Mouse (Mus musculus): Measurements from ENCODE around the gene Tpd52l1. TPM values are rescaled to one million over a fixed set of nuclear protein-coding genes. Genes with fewer than 3 reads are reported as not detected.

Gene Tpd52l1
- polyA plus RNA-seq, 1 experiment from 2014 or later = 51.1 TPM

GRCm38 (mm10) chr10:31352845-31353427, 92.8 kb downstream of the Tpd52l1 start:
- H3K27me3 ChIP-seq (ENCODE audit: control insufficient read depth, insufficient read depth, low read length) = no peaks in the 10 kb centered on the region
- 59% methylated on average over 1 of the region's 1 CpGs for WGBS
- H3K9ac ChIP-seq = no peak overlapping the region
- no peaks in the 10 kb centered on the region for H3K36me3 ChIP-seq (replicated peaks; ENCODE audit: control insufficient read depth, insufficient read depth)
- ATAC-seq (ENCODE audit: low FRiP score) = peak; percentile 63; the same call in 1 of the 2 replicates
- no peaks in the 10 kb centered on the region for H3K9me3 ChIP-seq (ENCODE audit: control insufficient read depth, low read length)
- no peak overlapping the region for H3K4me3 ChIP-seq (replicated peaks; ENCODE audit: low read length)
- peak; percentile 39 for DNase-seq (ENCODE audit: low spot score)
- no peaks in the 10 kb centered on the region for H3K4me1 ChIP-seq (replicated peaks; ENCODE audit: control insufficient read depth, insufficient read depth, low read length)
- H3K4me2 ChIP-seq (replicated peaks) = no peak overlapping the region
- no peak overlapping the region for H3K27ac ChIP-seq

GRCm38 (mm10) chr10:31351056-31351455, 94.7 kb downstream of the Tpd52l1 start:
- Histone ChIP-seq H3K27me3 (ENCODE audit: control insufficient read depth, insufficient read depth, low read length) (no peaks in the 10 kb centered on the region), H3K9me3 (ENCODE audit: control insufficient read depth, low read length) (no peaks in the 10 kb centered on the region), H3K4me2 (replicated peaks) (no peak overlapping the region), H3K4me3 (replicated peaks; ENCODE audit: low read length) (no peak overlapping the region), H3K27ac (no peak overlapping the region), H3K9ac (no peak overlapping the region), H3K4me1 (replicated peaks; ENCODE audit: control insufficient read depth, insufficient read depth, low read length) (no peaks in the 10 kb centered on the region), H3K36me3 (replicated peaks; ENCODE audit: control insufficient read depth, insufficient read depth) (no peaks in the 10 kb centered on the region)
- peak; percentile 10 for DNase-seq (ENCODE audit: low spot score)
- no peak for ATAC-seq (ENCODE audit: low FRiP score)
- WGBS = 90% methylated on average over 2 of the region's 2 CpGs

DNA sequence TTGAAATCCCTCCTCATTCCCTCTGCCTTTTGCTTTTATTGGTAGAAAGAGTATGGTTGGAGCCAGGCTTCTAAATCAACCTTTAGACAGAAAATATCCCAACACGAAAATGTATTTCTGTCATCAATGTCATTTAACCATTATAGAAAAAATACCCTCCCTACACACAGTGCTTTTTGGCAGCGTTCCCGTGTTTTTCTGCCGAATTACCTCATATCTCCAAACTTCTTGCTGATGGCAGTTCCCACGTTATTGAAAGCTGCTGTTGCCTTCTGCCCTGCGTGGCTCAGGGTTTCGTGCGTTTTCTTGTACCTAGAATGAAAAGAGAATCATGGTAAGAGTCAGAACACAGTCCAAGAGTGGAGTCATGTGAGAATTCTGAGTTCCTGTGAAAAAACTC, 99.4 kb downstream of the Tpd52l1 start:
- DNase-seq (ENCODE audit: low spot score) (no peak), ATAC-seq (ENCODE audit: low FRiP score) (no peak)
- Histone ChIP-seq H3K9me3 (ENCODE audit: control insufficient read depth, low read length) (no peaks in the 10 kb centered on the region), H3K4me3 (replicated peaks; ENCODE audit: low read length) (no peak overlapping the region), H3K36me3 (replicated peaks; ENCODE audit: control insufficient read depth, insufficient read depth) (no peaks in the 10 kb centered on the region), H3K4me1 (replicated peaks; ENCODE audit: control insufficient read depth, insufficient read depth, low read length) (no peaks in the 10 kb centered on the region), H3K27me3 (ENCODE audit: control insufficient read depth, insufficient read depth, low read length) (no peaks in the 10 kb centered on the region), H3K4me2 (replicated peaks) (no peak overlapping the region), H3K9ac (no peak overlapping the region), H3K27ac (no peak overlapping the region)
- WGBS = 91% methylated on average over 8 of the region's 8 CpGs

DNA sequence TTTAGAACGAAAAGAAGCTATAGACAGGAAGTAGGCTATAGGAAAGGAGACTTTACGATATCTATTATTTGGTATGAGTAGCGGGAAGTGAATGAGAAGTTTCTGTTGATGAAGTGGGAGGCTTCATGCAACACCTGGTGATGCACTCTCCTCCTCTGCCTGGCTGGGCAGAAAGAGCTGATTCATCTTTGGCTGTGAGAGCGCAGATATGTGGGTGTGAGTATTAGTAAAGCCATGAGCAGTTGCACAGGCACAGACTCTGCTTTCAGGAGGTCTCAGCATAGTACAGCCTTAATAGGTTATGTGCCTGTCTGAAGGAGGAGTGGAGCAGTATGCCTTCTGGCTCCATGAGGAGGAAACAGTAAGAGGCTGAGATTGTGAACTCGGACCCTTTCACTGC, 109.3 kb downstream of the Tpd52l1 start:
- no peaks in the 10 kb centered on the region for H3K9me3 ChIP-seq (ENCODE audit: control insufficient read depth, low read length)
- H3K36me3 ChIP-seq (replicated peaks; ENCODE audit: control insufficient read depth, insufficient read depth) = no peaks in the 10 kb centered on the region
- H3K4me1 ChIP-seq (replicated peaks; ENCODE audit: control insufficient read depth, insufficient read depth, low read length) = no peaks in the 10 kb centered on the region
- ATAC-seq (ENCODE audit: low FRiP score) = no peak
- no peak overlapping the region for H3K9ac ChIP-seq
- H3K4me2 ChIP-seq (replicated peaks) = no peak overlapping the region
- 91% methylated on average over 5 of the region's 5 CpGs for WGBS
- no peak overlapping the region for H3K4me3 ChIP-seq (replicated peaks; ENCODE audit: low read length)
- no peak overlapping the region for H3K27ac ChIP-seq
- no peak for DNase-seq (ENCODE audit: low spot score)
- no peaks in the 10 kb centered on the region for H3K27me3 ChIP-seq (ENCODE audit: control insufficient read depth, insufficient read depth, low read length)

- peak; percentile 38 for DNase-seq (ENCODE audit: low spot score)
- WGBS = 82% methylated on average over 4 of the region's 4 CpGs
- H3K4me2 ChIP-seq (replicated peaks) = no peak overlapping the region
- H3K27me3 ChIP-seq (ENCODE audit: control insufficient read depth, insufficient read depth, low read length) = no peaks in the 10 kb centered on the region
- no peak overlapping the region for H3K9ac ChIP-seq
- peak; percentile 40; the same call in 1 of the 2 replicates for ATAC-seq (ENCODE audit: low FRiP score)
- H3K9me3 ChIP-seq (ENCODE audit: control insufficient read depth, low read length) = no peaks in the 10 kb centered on the region
- H3K36me3 ChIP-seq (replicated peaks; ENCODE audit: control insufficient read depth, insufficient read depth) = peaks cover 6% of the 10 kb centered on the region; the same call in 1 of the 2 replicates
- no peaks in the 10 kb centered on the region for H3K4me1 ChIP-seq (replicated peaks; ENCODE audit: control insufficient read depth, insufficient read depth, low read length)
- no peak overlapping the region for H3K4me3 ChIP-seq (replicated peaks; ENCODE audit: low read length)
- no peak overlapping the region for H3K27ac ChIP-seq
Measured at GRCm38 (mm10) chr10:31331225-31331775, 114.5 kb downstream of the Tpd52l1 start.

DNA sequence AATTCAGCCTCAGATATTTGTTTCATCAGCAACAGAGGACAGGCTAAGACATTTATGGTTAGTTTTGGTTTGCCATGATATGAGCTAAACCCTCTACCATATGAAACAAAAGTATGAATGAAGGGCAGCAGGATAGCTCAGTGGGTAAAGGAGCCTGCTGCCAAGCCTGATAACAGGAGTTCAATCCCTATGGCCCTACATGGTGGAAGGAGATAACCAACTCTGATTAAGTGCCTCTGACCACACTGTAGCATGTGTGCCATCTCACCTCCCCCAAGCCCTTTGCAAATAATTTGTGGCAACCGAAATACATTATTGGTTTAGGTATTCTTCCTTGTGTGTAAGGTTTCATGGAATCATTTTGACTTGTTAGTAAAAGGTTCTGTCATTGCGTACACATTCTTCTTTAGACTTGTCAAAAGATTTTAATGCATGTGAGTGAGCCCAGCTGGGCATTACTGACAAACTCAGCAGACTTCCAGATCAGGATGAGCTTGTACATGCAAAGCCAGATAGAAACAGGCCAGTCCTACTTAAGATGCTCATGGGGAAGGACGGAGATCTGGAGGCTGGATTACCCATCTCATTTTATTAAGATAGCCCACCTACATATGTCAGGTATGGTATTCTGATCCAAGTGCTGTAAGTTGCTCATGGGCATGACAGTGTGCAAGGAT, 115.3 kb downstream of the Tpd52l1 start:
- ATAC-seq (ENCODE audit: low FRiP score) (no peak), DNase-seq (ENCODE audit: low spot score) (no peak)
- no peak overlapping the region for H3K27ac ChIP-seq
- no peak overlapping the region for H3K9ac ChIP-seq
- no peak overlapping the region for H3K4me3 ChIP-seq (replicated peaks; ENCODE audit: low read length)
- WGBS = 89% methylated on average over 3 of the region's 3 CpGs
- H3K27me3 ChIP-seq (ENCODE audit: control insufficient read depth, insufficient read depth, low read length) = no peaks in the 10 kb centered on the region
- H3K4me2 ChIP-seq (replicated peaks) = no peak overlapping the region
- no peaks in the 10 kb centered on the region for H3K4me1 ChIP-seq (replicated peaks; ENCODE audit: control insufficient read depth, insufficient read depth, low read length)
- no peaks in the 10 kb centered on the region for H3K9me3 ChIP-seq (ENCODE audit: control insufficient read depth, low read length)
- peaks cover 6% of the 10 kb centered on the region; the same call in 1 of the 2 replicates for H3K36me3 ChIP-seq (replicated peaks; ENCODE audit: control insufficient read depth, insufficient read depth)

DNA sequence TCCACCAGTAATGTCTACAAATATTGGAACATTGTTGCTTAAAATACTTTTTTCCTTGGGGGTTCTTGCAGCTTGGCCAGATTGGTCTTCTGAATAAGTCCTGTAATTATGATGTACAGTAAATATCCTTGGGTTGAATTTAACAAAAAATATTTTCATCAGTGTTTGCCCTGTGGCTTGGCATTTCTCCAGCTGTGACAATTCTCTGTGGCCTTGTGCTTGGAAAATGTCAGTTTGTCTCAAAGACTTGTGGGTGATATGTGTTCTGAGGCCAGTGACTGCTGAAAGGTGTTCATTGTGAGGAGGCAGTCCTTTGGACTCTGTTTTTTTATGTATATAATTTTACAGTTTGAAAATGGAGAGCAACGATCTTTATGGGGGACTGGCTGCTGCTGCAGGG, 116.3 kb downstream of the Tpd52l1 start:
- no peak overlapping the region for H3K9ac ChIP-seq
- H3K9me3 ChIP-seq (ENCODE audit: control insufficient read depth, low read length) = no peaks in the 10 kb centered on the region
- no peak overlapping the region for H3K27ac ChIP-seq
- peaks cover 6% of the 10 kb centered on the region; the same call in 1 of the 2 replicates for H3K36me3 ChIP-seq (replicated peaks; ENCODE audit: control insufficient read depth, insufficient read depth)
- H3K4me1 ChIP-seq (replicated peaks; ENCODE audit: control insufficient read depth, insufficient read depth, low read length) = no peaks in the 10 kb centered on the region
- no peak for DNase-seq (ENCODE audit: low spot score)
- no peak overlapping the region for H3K4me2 ChIP-seq (replicated peaks)
- WGBS = 98% methylated on average over 1 of the region's 1 CpGs
- H3K27me3 ChIP-seq (ENCODE audit: control insufficient read depth, insufficient read depth, low read length) = no peaks in the 10 kb centered on the region
- no peak overlapping the region for H3K4me3 ChIP-seq (replicated peaks; ENCODE audit: low read length)
- no peak for ATAC-seq (ENCODE audit: low FRiP score)

DNA sequence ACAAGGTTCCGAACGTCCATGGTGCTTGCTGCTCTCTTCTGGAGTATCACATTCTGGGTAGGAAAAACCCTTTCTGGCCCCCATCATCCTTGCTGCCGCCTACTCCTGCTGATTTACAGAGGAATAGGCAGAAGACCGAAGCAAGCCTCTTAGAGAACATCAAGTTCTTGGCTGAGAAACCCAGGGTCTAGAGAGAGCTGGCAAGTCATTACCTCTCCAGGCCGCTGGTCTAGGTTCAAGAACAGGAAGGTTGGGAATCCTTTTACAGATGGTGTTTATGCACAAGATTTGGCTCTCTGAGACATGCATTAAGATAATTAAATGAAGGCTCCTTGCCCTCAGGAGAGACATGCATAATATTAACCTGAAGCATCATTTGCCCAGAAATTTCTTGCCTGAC, 127.3 kb downstream of the Tpd52l1 start:
- no peak for DNase-seq (ENCODE audit: low spot score)
- Histone ChIP-seq H3K9me3 (ENCODE audit: control insufficient read depth, low read length) (no peaks in the 10 kb centered on the region), H3K4me2 (replicated peaks) (no peak overlapping the region), H3K4me1 (replicated peaks; ENCODE audit: control insufficient read depth, insufficient read depth, low read length) (peaks cover 8% of the 10 kb centered on the region), H3K27me3 (ENCODE audit: control insufficient read depth, insufficient read depth, low read length) (no peaks in the 10 kb centered on the region), H3K27ac (no peak overlapping the region), H3K36me3 (replicated peaks; ENCODE audit: control insufficient read depth, insufficient read depth) (peaks cover 13% of the 10 kb centered on the region; the same call in 1 of the 2 replicates), H3K9ac (no peak overlapping the region), H3K4me3 (replicated peaks; ENCODE audit: low read length) (no peak overlapping the region)
- 90% methylated on average over 5 of the region's 5 CpGs for WGBS
- no peak for ATAC-seq (ENCODE audit: low FRiP score)

- H3K4me3 ChIP-seq (replicated peaks; ENCODE audit: low read length) = peak within 1 kb of the TSS; percentile 72
- 4% methylated on average over 44 of the region's 44 CpGs for WGBS
Measured at GRCm38 (mm10) chr10:31312865-31313848, 132.6 kb downstream of the Tpd52l1 start, which contains the start of gene Hddc2. TSS of gene Hddc2 (plus strand) at chr10:31313383.

More at GRCm38 (mm10) chr10:31312865-31313848, 132.6 kb downstream of the Tpd52l1 start, which contains the start of gene Hddc2:
- H3K4me1 ChIP-seq (replicated peaks; ENCODE audit: control insufficient read depth, insufficient read depth, low read length) = peaks cover 8% of the 10 kb centered on the region
- H3K9ac ChIP-seq = peak within 1 kb of the TSS; percentile 73
- peak within 1 kb of the TSS; percentile 87 for H3K27ac ChIP-seq
- ATAC-seq (ENCODE audit: low FRiP score) = peak; percentile 96
- peak within 1 kb of the TSS; percentile 61 for H3K4me2 ChIP-seq (replicated peaks)
- H3K27me3 ChIP-seq (ENCODE audit: control insufficient read depth, insufficient read depth, low read length) = no peaks in the 10 kb centered on the region
- H3K9me3 ChIP-seq (ENCODE audit: control insufficient read depth, low read length) = no peaks in the 10 kb centered on the region
- DNase-seq (ENCODE audit: low spot score) = peak; percentile 81
- no peaks in the 10 kb centered on the region; the same call in 1 of the 2 replicates for H3K36me3 ChIP-seq (replicated peaks; ENCODE audit: control insufficient read depth, insufficient read depth)

Measured in hindbrain, embryonic 14.5 days (tissue).